Mouse (Mus musculus): ENCODE measurements around the gene AC161166.1. TPM values are rescaled to one million over a fixed set of nuclear protein-coding genes. Genes with fewer than 3 reads are reported as not detected.

The AC161166.1 gene
- total and polyA plus RNA-seq, 3 experiments, result 0.22 TPM; not detected in 2

GRCm38 (mm10) chr7:24530062-24530931, 18.0 kb upstream of the AC161166.1 start, which contains the start of gene Irgq:
TSS of gene Irgq (plus strand) at chr7:24530689.
- DNase-seq (ENCODE audit: low spot score) (peak; percentile 90), ATAC-seq (ENCODE audit: extremely low read depth, insufficient number of reproducible peaks, low FRiP score, poor library complexity, severe bottlenecking) (peak; percentile 98)
- Histone ChIP-seq H3K9me3 (replicated peaks) (no peaks in the 10 kb centered on the region), H3K4me1 (ENCODE audit: insufficient read depth, low read depth, low read length) (peaks cover 32% of the 10 kb centered on the region), H3K27me3 (ENCODE audit: insufficient read depth, low read length) (peaks cover 3% of the 10 kb centered on the region; the same call in 1 of the 2 replicates), H3K4me3 (ENCODE audit: low read depth, low read length) (peak within 1 kb of the TSS; percentile 74), H3K36me3 (replicated peaks) (peaks cover 43% of the 10 kb centered on the region)
- TF ChIP-seq GATA1 (IDR thresholded peaks at IDR 0.05; ENCODE audit: borderline replicate concordance, low read length) (no peak), POLR2AphosphoS5 (IDR thresholded peaks at IDR 0.05; ENCODE audit: insufficient replicate concordance, low read depth, low read length) (0 out of 2 replicates have a peak, but pooled peaks have one; percentile 56)

DNA sequence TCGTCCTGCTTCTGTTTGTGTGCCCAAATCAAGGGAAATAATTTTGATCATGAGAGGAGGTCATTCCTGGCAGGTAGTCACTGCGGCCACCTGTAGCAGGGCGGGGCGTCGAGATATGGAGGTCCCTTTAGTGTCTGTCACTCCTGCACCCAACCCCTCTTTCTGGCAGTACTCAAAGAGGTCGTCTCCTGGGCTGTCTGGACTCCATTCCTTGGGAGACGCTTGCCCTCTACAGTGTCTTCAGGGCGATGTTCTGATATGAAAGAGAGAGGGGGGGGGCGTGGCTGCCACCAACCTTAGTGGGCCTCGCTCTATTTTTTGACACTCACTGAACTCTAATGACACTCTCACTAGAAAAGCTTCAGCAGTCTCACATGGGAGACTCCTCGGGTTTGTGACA, 17.3 kb upstream of the AC161166.1 start:
- ATAC-seq (ENCODE audit: extremely low read depth, insufficient number of reproducible peaks, low FRiP score, poor library complexity, severe bottlenecking) (no peak), DNase-seq (ENCODE audit: low spot score) (no peak)
- Histone ChIP-seq H3K9me3 (replicated peaks) (no peaks in the 10 kb centered on the region), H3K36me3 (replicated peaks) (peaks cover 35% of the 10 kb centered on the region), H3K27me3 (ENCODE audit: insufficient read depth, low read length) (peaks cover 3% of the 10 kb centered on the region; the same call in 1 of the 2 replicates), H3K4me3 (ENCODE audit: low read depth, low read length) (peak overlapping the region; percentile 74), H3K4me1 (ENCODE audit: insufficient read depth, low read depth, low read length) (peaks cover 32% of the 10 kb centered on the region)
- TF ChIP-seq POLR2AphosphoS5 (IDR thresholded peaks at IDR 0.05; ENCODE audit: insufficient replicate concordance, low read depth, low read length), result no peak
- TF ChIP-seq GATA2 (IDR thresholded peaks at IDR 0.05; ENCODE audit: borderline replicate concordance, low read depth, low read length), result no peak
- TF ChIP-seq CTCF (IDR thresholded peaks at IDR 0.05; ENCODE audit: low read depth, low read length), result no peak
- no peak for TF ChIP-seq GATA1 (IDR thresholded peaks at IDR 0.05; ENCODE audit: borderline replicate concordance, low read length)

DNA sequence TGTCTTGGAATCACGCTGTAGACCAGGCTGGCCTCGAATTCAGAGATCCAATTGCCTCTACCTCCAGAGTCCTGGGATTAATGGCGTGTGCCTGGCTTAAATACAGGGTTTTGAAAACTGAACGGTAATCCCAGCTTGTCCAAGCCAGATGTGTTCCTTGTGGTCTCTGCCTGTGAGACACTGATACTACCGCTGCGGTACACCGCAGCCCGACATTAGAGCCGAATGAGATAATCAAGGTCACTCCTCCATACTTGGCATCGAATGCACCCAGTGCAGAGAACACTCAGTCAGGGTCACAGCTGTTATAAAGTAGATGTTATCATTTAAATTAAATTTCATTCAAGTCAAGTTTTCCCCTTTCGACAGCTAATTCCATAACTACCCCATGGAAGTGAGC, 16.6 kb upstream of the AC161166.1 start:
- peaks cover 3% of the 10 kb centered on the region; the same call in 1 of the 2 replicates for H3K27me3 ChIP-seq (ENCODE audit: insufficient read depth, low read length)
- peaks cover 28% of the 10 kb centered on the region for H3K36me3 ChIP-seq (replicated peaks)
- no peaks in the 10 kb centered on the region for H3K9me3 ChIP-seq (replicated peaks)
- DNase-seq (ENCODE audit: low spot score) (no peak), ATAC-seq (ENCODE audit: extremely low read depth, insufficient number of reproducible peaks, low FRiP score, poor library complexity, severe bottlenecking) (no peak)
- peaks cover 32% of the 10 kb centered on the region for H3K4me1 ChIP-seq (ENCODE audit: insufficient read depth, low read depth, low read length)
- TF ChIP-seq GATA1 (IDR thresholded peaks at IDR 0.05; ENCODE audit: borderline replicate concordance, low read length) (no peak), POLR2AphosphoS5 (IDR thresholded peaks at IDR 0.05; ENCODE audit: insufficient replicate concordance, low read depth, low read length) (no peak), CTCF (IDR thresholded peaks at IDR 0.05; ENCODE audit: low read depth, low read length) (no peak), TAL1 (conservative IDR thresholded peaks at IDR 0.05; ENCODE audit: low read depth, low read length) (no peak), GATA2 (IDR thresholded peaks at IDR 0.05; ENCODE audit: borderline replicate concordance, low read depth, low read length) (no peak)
- no peak overlapping the region for H3K4me3 ChIP-seq (ENCODE audit: low read depth, low read length)

- DNase-seq (ENCODE audit: low spot score), result no peak
- peaks cover 22% of the 10 kb centered on the region for H3K27me3 ChIP-seq (ENCODE audit: insufficient read depth, low read length)
- H3K9me3 ChIP-seq (replicated peaks), result no peaks in the 10 kb centered on the region
- no peak for TF ChIP-seq POLR2AphosphoS5 (IDR thresholded peaks at IDR 0.05; ENCODE audit: insufficient replicate concordance, low read depth, low read length)
- TF ChIP-seq TAL1 (conservative IDR thresholded peaks at IDR 0.05; ENCODE audit: low read depth, low read length), result no peak
- TF ChIP-seq GATA2 (IDR thresholded peaks at IDR 0.05; ENCODE audit: borderline replicate concordance, low read depth, low read length), result no peak
- no peak for TF ChIP-seq GATA1 (IDR thresholded peaks at IDR 0.05; ENCODE audit: borderline replicate concordance, low read length)
- TF ChIP-seq CTCF (IDR thresholded peaks at IDR 0.05; ENCODE audit: low read depth, low read length), result no peak
- H3K4me1 ChIP-seq (ENCODE audit: insufficient read depth, low read depth, low read length), result peaks cover 17% of the 10 kb centered on the region
- ATAC-seq (ENCODE audit: extremely low read depth, insufficient number of reproducible peaks, low FRiP score, poor library complexity, severe bottlenecking), result no peak
- peaks cover 3% of the 10 kb centered on the region for H3K36me3 ChIP-seq (replicated peaks)
- no peak overlapping the region for H3K4me3 ChIP-seq (ENCODE audit: low read depth, low read length)
These were observed 13.6 kb upstream of the AC161166.1 start for GRCm38 (mm10) chr7:24525686-24526420.

DNA sequence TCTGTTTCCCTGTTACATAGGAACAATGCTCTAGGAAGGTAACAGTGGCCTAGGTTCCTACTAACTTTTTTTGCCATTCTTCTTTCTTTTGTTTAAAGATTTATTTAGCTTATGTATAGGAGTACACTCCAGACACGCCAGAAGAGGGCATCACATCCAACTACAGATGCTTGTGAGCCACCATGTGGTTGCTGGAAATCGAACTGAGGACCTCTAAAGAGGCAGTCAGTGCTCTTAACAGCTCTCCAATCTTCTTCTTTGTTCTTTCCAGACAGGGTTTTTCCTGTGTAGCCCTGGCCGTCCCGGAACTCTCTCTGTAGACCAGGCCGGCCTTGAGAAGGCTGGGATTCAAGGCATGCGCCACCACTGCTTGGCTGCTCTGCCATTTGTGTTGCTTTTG, 12.7 kb upstream of the AC161166.1 start:
- ATAC-seq (ENCODE audit: extremely low read depth, insufficient number of reproducible peaks, low FRiP score, poor library complexity, severe bottlenecking) (no peak), DNase-seq (ENCODE audit: low spot score) (no peak)
- Histone ChIP-seq H3K36me3 (replicated peaks) (peaks cover 3% of the 10 kb centered on the region), H3K4me3 (ENCODE audit: low read depth, low read length) (no peak overlapping the region), H3K9me3 (replicated peaks) (no peaks in the 10 kb centered on the region), H3K4me1 (ENCODE audit: insufficient read depth, low read depth, low read length) (peaks cover 17% of the 10 kb centered on the region), H3K27me3 (ENCODE audit: insufficient read depth, low read length) (peaks cover 25% of the 10 kb centered on the region)
- TF ChIP-seq CTCF (IDR thresholded peaks at IDR 0.05; ENCODE audit: low read depth, low read length), result no peak
- TF ChIP-seq GATA2 (IDR thresholded peaks at IDR 0.05; ENCODE audit: borderline replicate concordance, low read depth, low read length), result no peak
- TF ChIP-seq POLR2AphosphoS5 (IDR thresholded peaks at IDR 0.05; ENCODE audit: insufficient replicate concordance, low read depth, low read length), result no peak
- no peak for TF ChIP-seq TAL1 (conservative IDR thresholded peaks at IDR 0.05; ENCODE audit: low read depth, low read length)

DNA sequence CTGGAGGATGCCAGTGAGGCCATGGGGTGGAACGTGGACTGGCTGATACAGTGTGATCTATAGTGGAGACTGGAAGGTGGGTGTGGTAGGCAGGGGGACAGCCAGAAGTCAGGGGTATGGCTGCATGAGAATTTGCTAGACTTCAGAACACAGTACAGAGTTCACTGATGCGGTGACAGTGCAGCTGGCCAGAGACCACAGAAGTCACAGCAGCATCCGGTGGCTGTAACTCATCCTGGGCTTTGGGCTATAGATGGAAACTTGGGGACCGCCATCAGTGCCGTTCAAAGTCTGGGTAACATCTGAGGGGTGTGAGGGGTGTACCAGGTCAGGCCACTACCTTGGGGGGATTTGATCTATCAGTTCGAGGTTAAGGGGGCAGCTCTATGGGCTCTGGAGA, 11.5 kb upstream of the AC161166.1 start:
- no peak for ATAC-seq (ENCODE audit: extremely low read depth, insufficient number of reproducible peaks, low FRiP score, poor library complexity, severe bottlenecking)
- DNase-seq (ENCODE audit: low spot score), result no peak
- H3K27me3 ChIP-seq (ENCODE audit: insufficient read depth, low read length), result peaks cover 25% of the 10 kb centered on the region
- TF ChIP-seq GATA1 (IDR thresholded peaks at IDR 0.05; ENCODE audit: borderline replicate concordance, low read length) (no peak), POLR2AphosphoS5 (IDR thresholded peaks at IDR 0.05; ENCODE audit: insufficient replicate concordance, low read depth, low read length) (no peak), CTCF (IDR thresholded peaks at IDR 0.05; ENCODE audit: low read depth, low read length) (no peak), TAL1 (conservative IDR thresholded peaks at IDR 0.05; ENCODE audit: low read depth, low read length) (no peak), GATA2 (IDR thresholded peaks at IDR 0.05; ENCODE audit: borderline replicate concordance, low read depth, low read length) (no peak)
- H3K4me3 ChIP-seq (ENCODE audit: low read depth, low read length), result no peak overlapping the region
- peaks cover 6% of the 10 kb centered on the region; the same call in 1 of the 2 replicates for H3K4me1 ChIP-seq (ENCODE audit: insufficient read depth, low read depth, low read length)
- peaks cover under 1% of the 10 kb centered on the region for H3K36me3 ChIP-seq (replicated peaks)
- no peaks in the 10 kb centered on the region for H3K9me3 ChIP-seq (replicated peaks)

All from G1E (cell line).